Mouse (Mus musculus) midbrain, embryonic 11.5 days (tissue): ENCODE data around the gene Lingo1. TPM values are rescaled to one million over a fixed set of nuclear protein-coding genes. Genes with fewer than 3 reads are reported as not detected.

ENCODE experiments used
- ATAC-seq: fragments of 200-750 bp; cut with Nextera tagmentation; 2 replicates; pipeline ENCODE4 v1.8.0; 2017; ENCODE audit warnings: moderate TSS enrichment, moderate library complexity; ENCODE audit not compliant: low FRiP score
- DNase-seq: peaks from one replicate; pipeline ENCODE4 v3.0.0; 2015; ENCODE audit warnings: low spot score; ENCODE audit errors: missing footprints
- H3K27ac ChIP-seq: fragments of 300-500 bp; sonication (generic); 2 replicates; pipeline ENCODE4 v1.5.1; 2014; ENCODE audit warnings: low read depth, low read length
- H3K27me3 ChIP-seq: fragments of 300-500 bp; sonication (generic); 2 replicates; pipeline ENCODE4 v1.6.1; 2014; ENCODE audit warnings: mild to moderate bottlenecking, low read length, moderate library complexity, mixed read lengths; ENCODE audit not compliant: control insufficient read depth, insufficient read depth
- H3K36me3 ChIP-seq: fragments of 300-500 bp; sonication (generic); 2 replicates; pipeline ENCODE4 v1.6.1; 2014; ENCODE audit warnings: mild to moderate bottlenecking, low read length, moderate library complexity, mixed read lengths; ENCODE audit not compliant: control insufficient read depth, insufficient read depth
- H3K4me1 ChIP-seq: fragments of 300-500 bp; sonication (generic); 2 replicates; pipeline ENCODE4 v1.6.1; 2014; ENCODE audit warnings: low read length; ENCODE audit not compliant: control insufficient read depth, insufficient read depth
- H3K4me2 ChIP-seq: fragments of 300-500 bp; sonication (generic); 2 replicates; pipeline ENCODE4 v1.6.1; 2014; ENCODE audit warnings: mild to moderate bottlenecking, moderate library complexity
- H3K4me3 ChIP-seq: fragments of 300-500 bp; sonication (generic); 2 replicates; pipeline ENCODE4 v1.5.1; 2014; ENCODE audit warnings: low read depth, low read length
- H3K9ac ChIP-seq: fragments of 300-500 bp; sonication (generic); 2 replicates; pipeline ENCODE4 v1.6.1; 2014; ENCODE audit warnings: low read length
- H3K9me3 ChIP-seq: fragments of 300-500 bp; sonication (generic); 2 replicates; pipeline ENCODE4 v1.6.1; 2016; ENCODE audit warnings: low read length; ENCODE audit not compliant: control insufficient read depth
- WGBS: fragments of 180-500 bp; shearing (Covaris S2); extraction: QIAGEN DNeasy Blood & Tissue Kit; methylation state at CpG from one replicate; pipeline ENCODE4 v1.1.7; 2014; 5-methylcytosine and 5-hydroxymethylcytosine counted together
- polyA plus RNA-seq: library from polyadenylated mRNA; unstranded; fragments of >200 nt; fragmentation: Nextera tagmentation; extraction: Ambion mirVana; gene quantifications from 2 replicates; pipeline ENCODE4 v1.2.1, GENCODE M21; 2014

The Lingo1 gene
- polyA plus RNA-seq, 1 experiment from 2014 or later: 4.3 TPM

GRCm38 (mm10) chr9:56718984-56719383, 77.3 kb downstream of the Lingo1 start:
- DNase-seq: no peak
- no peak for ATAC-seq
- H3K4me1 ChIP-seq: no peaks in the 10 kb centered on the region
- no peak overlapping the region for H3K9ac ChIP-seq
- no peaks in the 10 kb centered on the region for H3K36me3 ChIP-seq
- no peak overlapping the region for H3K4me3 ChIP-seq
- H3K27me3 ChIP-seq: no peaks in the 10 kb centered on the region
- no peak overlapping the region for H3K27ac ChIP-seq
- WGBS: 85% methylated on average over 3 of the region's 3 CpGs
- no peaks in the 10 kb centered on the region for H3K9me3 ChIP-seq
- no peak overlapping the region for H3K4me2 ChIP-seq

- ATAC-seq (no peak), DNase-seq (no peak)
- Histone ChIP-seq H3K4me3 (no peak overlapping the region), H3K27me3 (no peaks in the 10 kb centered on the region), H3K9ac (no peak overlapping the region), H3K9me3 (no peaks in the 10 kb centered on the region), H3K27ac (no peak overlapping the region), H3K4me2 (no peak overlapping the region), H3K4me1 (no peaks in the 10 kb centered on the region), H3K36me3 (no peaks in the 10 kb centered on the region)
- 91% methylated on average over 3 of the region's 3 CpGs for WGBS
Measured at GRCm38 (mm10) chr9:56716565-56716964, 79.7 kb downstream of the Lingo1 start.

- no peaks in the 10 kb centered on the region for H3K9me3 ChIP-seq
- H3K4me2 ChIP-seq: no peak overlapping the region
- H3K4me3 ChIP-seq: no peak overlapping the region
- 81% methylated on average over 3 of the region's 3 CpGs for WGBS
- H3K27me3 ChIP-seq: no peaks in the 10 kb centered on the region
- H3K36me3 ChIP-seq: no peaks in the 10 kb centered on the region
- no peak for DNase-seq
- H3K27ac ChIP-seq: no peak overlapping the region
- no peaks in the 10 kb centered on the region for H3K4me1 ChIP-seq
- no peak for ATAC-seq
- no peak overlapping the region for H3K9ac ChIP-seq
Measured at GRCm38 (mm10) chr9:56716066-56716465, 80.2 kb downstream of the Lingo1 start.

DNA sequence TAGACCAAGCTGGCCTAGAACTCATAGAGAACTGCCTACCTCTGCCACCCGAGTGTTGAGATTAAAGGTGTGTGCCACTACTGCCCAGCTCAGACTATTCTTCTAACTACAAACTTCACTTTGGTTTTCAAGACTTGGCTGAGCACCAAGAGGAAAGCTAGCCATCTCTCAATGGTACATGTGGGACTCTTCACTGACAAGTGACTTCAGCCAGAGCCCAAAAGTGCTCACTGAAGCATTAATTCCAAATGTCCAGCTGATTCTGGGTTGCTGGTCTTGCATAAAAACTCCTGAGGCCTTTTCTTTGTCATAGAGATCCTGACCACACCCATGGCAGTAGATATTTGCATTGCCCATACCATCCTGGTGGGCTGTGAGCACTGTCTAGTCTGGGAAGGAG, 81.9 kb downstream of the Lingo1 start:
- Histone ChIP-seq H3K4me3 (no peak overlapping the region), H3K4me2 (no peak overlapping the region), H3K9ac (no peak overlapping the region), H3K36me3 (no peaks in the 10 kb centered on the region), H3K4me1 (no peaks in the 10 kb centered on the region), H3K9me3 (no peaks in the 10 kb centered on the region), H3K27ac (no peak overlapping the region), H3K27me3 (no peaks in the 10 kb centered on the region)
- DNase-seq (no peak), ATAC-seq (no peak)
- 76% methylated on average over 1 of the region's 1 CpGs for WGBS

DNA sequence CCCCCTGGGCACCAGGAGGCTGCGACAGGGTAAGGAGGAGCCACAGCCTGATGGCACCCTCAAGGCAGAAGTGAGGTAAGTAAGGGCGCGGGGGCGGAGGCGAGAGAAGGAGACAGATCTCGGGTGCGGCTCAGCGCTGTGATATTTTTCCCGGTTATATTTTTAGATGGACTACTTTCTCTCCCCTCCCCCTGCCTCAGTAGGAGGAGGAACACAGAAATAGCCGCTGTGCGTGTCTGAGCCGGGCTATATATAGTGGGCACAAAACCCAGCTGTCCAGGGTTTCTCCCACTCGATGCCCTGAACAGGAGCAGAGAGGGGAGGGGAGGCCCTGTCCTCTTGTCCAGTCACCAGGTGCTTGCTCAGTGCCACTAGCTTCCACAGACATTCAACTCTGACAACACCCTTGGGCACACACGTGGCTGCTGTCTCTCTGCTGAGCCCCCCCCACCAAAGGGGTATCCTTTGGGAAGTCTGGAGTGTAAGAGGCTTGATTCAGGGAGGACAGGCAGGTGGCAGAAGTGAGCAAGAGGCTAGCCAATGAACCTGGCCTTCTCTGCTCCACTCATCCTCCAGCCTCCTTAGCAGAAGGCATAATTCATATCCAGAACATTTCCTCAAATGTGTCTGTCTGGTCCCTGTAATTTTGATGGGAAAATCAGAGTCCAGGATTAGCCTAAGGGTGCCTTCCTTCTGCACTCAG, 83.5 kb downstream of the Lingo1 start:
- no peak overlapping the region for H3K4me3 ChIP-seq
- H3K4me1 ChIP-seq: no peaks in the 10 kb centered on the region
- no peak overlapping the region for H3K27ac ChIP-seq
- no peak overlapping the region for H3K4me2 ChIP-seq
- no peaks in the 10 kb centered on the region for H3K9me3 ChIP-seq
- no peak for ATAC-seq
- whole genome bisulfite sequencing: 83% methylated on average over 14 of the region's 14 CpGs
- no peaks in the 10 kb centered on the region for H3K36me3 ChIP-seq
- no peaks in the 10 kb centered on the region for H3K27me3 ChIP-seq
- H3K9ac ChIP-seq: no peak overlapping the region
- no peak for DNase-seq

GRCm38 (mm10) chr9:56710958-56711357, 85.3 kb downstream of the Lingo1 start:
- Histone ChIP-seq H3K9me3 (no peaks in the 10 kb centered on the region), H3K27me3 (no peaks in the 10 kb centered on the region), H3K27ac (no peak overlapping the region), H3K4me3 (no peak overlapping the region), H3K9ac (no peak overlapping the region), H3K4me2 (no peak overlapping the region), H3K36me3 (no peaks in the 10 kb centered on the region), H3K4me1 (no peaks in the 10 kb centered on the region)
- 90% methylated on average over 6 of the region's 6 CpGs for WGBS
- no peak for DNase-seq
- ATAC-seq: no peak

DNA sequence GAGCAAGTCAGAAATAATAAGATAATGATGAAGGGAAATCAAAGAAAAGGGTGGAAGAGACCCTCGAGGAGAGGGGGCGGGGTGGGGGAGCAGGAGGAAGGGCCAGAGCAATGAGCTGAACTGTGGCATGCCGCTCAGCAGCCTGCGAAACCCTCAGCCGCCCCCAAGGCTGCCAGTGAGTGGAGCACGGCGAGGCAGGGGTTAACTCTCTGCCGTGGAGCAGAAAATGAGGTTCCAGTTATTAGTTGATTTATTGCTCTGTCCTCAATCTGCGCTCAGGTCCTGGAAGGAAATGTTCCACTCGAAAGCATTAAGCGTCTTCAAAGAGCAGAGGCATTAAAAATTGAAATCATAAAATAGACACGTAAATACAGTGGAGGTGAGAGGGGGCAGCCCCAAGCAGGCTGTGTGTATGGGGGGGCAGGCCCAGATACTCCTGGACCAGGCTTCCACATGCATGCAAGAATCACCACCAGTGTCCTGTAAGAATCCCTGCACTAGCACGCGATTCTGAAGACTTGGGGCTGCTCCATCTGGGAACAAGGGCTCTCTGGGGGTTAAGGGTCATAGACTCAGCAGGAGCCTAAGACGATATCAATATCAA, 89.7 kb downstream of the Lingo1 start:
- DNase-seq: no peak
- Histone ChIP-seq H3K4me1 (no peaks in the 10 kb centered on the region), H3K27me3 (no peaks in the 10 kb centered on the region), H3K9me3 (no peaks in the 10 kb centered on the region), H3K4me3 (no peak overlapping the region), H3K36me3 (no peaks in the 10 kb centered on the region), H3K4me2 (no peak overlapping the region), H3K27ac (no peak overlapping the region), H3K9ac (no peak overlapping the region)
- ATAC-seq: no peak
- 71% methylated on average over 15 of the region's 15 CpGs for WGBS

- DNase-seq: no peak
- Histone ChIP-seq H3K4me3 (no peak overlapping the region), H3K4me1 (no peaks in the 10 kb centered on the region), H3K9ac (no peak overlapping the region), H3K4me2 (no peak overlapping the region), H3K36me3 (no peaks in the 10 kb centered on the region), H3K27me3 (no peaks in the 10 kb centered on the region), H3K27ac (no peak overlapping the region), H3K9me3 (no peaks in the 10 kb centered on the region)
- no peak for ATAC-seq
- 71% methylated on average over 3 of the region's 3 CpGs for WGBS
Measured at GRCm38 (mm10) chr9:56701394-56701793, 94.9 kb downstream of the Lingo1 start.

DNA sequence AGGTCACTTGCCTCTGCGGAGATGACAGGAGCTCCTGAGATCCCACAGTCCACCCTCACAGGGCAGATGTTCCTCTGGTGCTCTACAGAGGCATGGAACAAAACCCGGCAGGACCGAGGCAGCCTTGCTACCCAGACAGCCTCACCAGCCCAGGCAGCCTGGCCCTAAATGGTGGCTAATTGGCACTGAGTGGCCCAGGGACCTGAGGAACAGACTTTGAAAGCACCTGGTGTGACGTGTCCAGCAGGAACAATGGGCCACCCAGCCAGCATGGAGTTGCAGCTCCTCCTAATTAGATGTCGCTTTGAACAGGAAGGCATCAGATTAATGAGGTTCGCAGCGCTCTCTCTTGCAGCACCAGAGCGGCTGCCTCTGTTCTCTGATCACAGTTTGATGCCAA, 95.4 kb downstream of the Lingo1 start:
- H3K9me3 ChIP-seq: no peaks in the 10 kb centered on the region
- no peak overlapping the region for H3K4me2 ChIP-seq
- WGBS: 69% methylated on average over 8 of the region's 8 CpGs
- no peak overlapping the region for H3K4me3 ChIP-seq
- H3K27me3 ChIP-seq: no peaks in the 10 kb centered on the region
- no peak overlapping the region for H3K9ac ChIP-seq
- H3K36me3 ChIP-seq: no peaks in the 10 kb centered on the region
- DNase-seq: no peak
- H3K4me1 ChIP-seq: no peaks in the 10 kb centered on the region
- no peak for ATAC-seq
- no peak overlapping the region for H3K27ac ChIP-seq
